ENCODE assay signal across 8 mouse cellular contexts in the genomic region with DNA sequence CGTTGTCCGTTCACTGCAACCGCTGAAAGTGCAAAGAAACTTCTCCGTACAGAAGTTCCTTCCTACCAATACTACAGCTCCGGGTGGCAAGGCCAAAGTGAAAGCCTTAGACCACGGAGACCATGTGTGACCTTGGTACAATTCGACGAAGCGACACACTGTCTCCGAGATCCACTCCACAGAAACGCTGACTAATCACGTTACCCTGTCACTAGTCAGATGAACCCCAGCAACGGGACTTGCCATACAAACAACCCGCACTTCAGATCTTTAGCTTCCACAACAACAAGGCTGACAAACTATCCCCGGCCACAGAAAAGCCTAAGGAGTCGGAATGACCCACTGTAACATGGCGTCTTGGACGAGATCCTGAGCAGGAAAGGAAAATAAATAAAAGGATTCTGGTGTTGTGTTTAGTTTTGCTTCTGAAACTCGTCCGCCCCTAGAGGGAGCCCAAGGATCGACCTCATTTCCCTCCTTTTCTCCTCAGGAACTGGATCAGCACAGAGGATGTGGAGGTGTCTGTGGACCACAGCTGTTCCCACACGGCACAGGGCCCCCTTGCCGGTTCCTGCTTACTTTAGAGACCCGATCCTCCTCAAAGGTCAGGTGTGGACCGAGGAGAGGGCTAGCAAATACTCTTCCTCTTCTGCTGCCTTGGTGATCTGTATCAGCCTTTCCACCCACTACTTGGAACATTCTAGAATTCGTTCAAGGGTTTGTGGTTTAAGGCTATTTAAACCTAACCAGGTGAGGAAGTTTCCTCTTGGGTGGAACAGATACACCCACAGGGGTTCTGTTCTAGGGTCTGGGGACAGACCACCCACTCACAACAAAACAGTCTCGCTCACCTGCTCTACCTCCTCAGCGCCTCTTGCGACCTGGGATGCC. TPM values are rescaled to one million over a fixed set of nuclear protein-coding genes. Genes with fewer than 3 reads are reported as not detected.
DNase-seq lines count a peak whose midpoint lies in the region; ATAC-seq and TF ChIP-seq lines count a peak whose summit lies in the region.

No protein-coding gene starts in this region.

- TF ChIP-seq CTCF in MEL (IDR thresholded peaks at IDR 0.05 in 2 of 3, conservative IDR thresholded peaks at IDR 0.05 in 1 of 3; ENCODE audit: control insufficient read depth in 1 of 3, insufficient read depth in 1 of 3, low read depth in 2 of 3, low read length in 3 of 3, poor library complexity in 1 of 3, severe bottlenecking in 1 of 3) = peak; percentile 44 to 60 (median 46)

- peak overlapping the region; percentile 60 to 64 for H3K4me3 ChIP-seq in MEL (ENCODE audit: control insufficient read depth in 1 of 2, insufficient read depth in 1 of 2, low read depth in 2 of 2, low read length in 2 of 2)
- peak overlapping the region; percentile 9; the same call in 1 of the 2 replicates for H3K4me3 ChIP-seq in heart, embryonic 13.5 days
- peak overlapping the region; percentile 41 for H3K4me3 ChIP-seq in liver, embryonic 15.5 days (replicated peaks)
- no peak overlapping the region for H3K4me3 ChIP-seq in neural tube, embryonic 15.5 days (replicated peaks)

- peaks cover 0 to 7% of the 10 kb centered on the region in 2 experiments; a peak in 2 of 4 replicates for H3K4me1 ChIP-seq in MEL (ENCODE audit: control insufficient read depth in 1 of 2, insufficient read depth in 2 of 2, low read length in 2 of 2)
- H3K4me1 ChIP-seq in heart, embryonic 13.5 days = peaks cover 21% of the 10 kb centered on the region
- H3K4me1 ChIP-seq in liver, embryonic 15.5 days (replicated peaks) = 0 out of 2 replicates have a peak, but pooled peaks cover 10% of the 10 kb centered on the region
- no peaks in the 10 kb centered on the region for H3K4me1 ChIP-seq in neural tube, embryonic 15.5 days

- peaks cover 0 to 9% of the 10 kb centered on the region in 2 experiments; a peak in 2 of 4 replicates for H3K36me3 ChIP-seq in MEL (ENCODE audit: control insufficient read depth in 1 of 2, insufficient read depth in 2 of 2, low read length in 2 of 2)
- peaks cover 47% of the 10 kb centered on the region for H3K36me3 ChIP-seq in heart, embryonic 13.5 days
- H3K36me3 ChIP-seq in liver, embryonic 15.5 days (replicated peaks) = no peaks in the 10 kb centered on the region
- H3K36me3 ChIP-seq in neural tube, embryonic 15.5 days = peaks cover 90% of the 10 kb centered on the region

- peak; percentile 48 for TF ChIP-seq RAD21 in MEL (IDR thresholded peaks at IDR 0.05; ENCODE audit: low read depth, low read length)

- TF ChIP-seq EP300 in MEL (IDR thresholded peaks at IDR 0.05; ENCODE audit: low read depth in 1 of 2, low read length in 2 of 2) = no peak

- H3K79me2 ChIP-seq in MEL (ENCODE audit: control insufficient read depth, insufficient read depth, low read length, poor library complexity) = no peaks in the 10 kb centered on the region

- ATAC-seq in heart, embryonic 13.5 days (ENCODE audit: extremely low read depth, insufficient number of reproducible peaks, low FRiP score, low TSS enrichment) = no peak
- peak; percentile 37 for ATAC-seq in liver, embryonic 15.5 days (ENCODE audit: insufficient read depth)
- no peak for ATAC-seq in neural tube, embryonic 15.5 days (ENCODE audit: low FRiP score)

- no peak overlapping the region for H3K27ac ChIP-seq in MEL (ENCODE audit: control insufficient read depth, low read depth, low read length)
- H3K27ac ChIP-seq in heart, embryonic 13.5 days (replicated peaks) = no peak overlapping the region
- no peak overlapping the region for H3K27ac ChIP-seq in liver, embryonic 15.5 days (replicated peaks)
- no peak overlapping the region for H3K27ac ChIP-seq in neural tube, embryonic 15.5 days (replicated peaks)

- peak overlapping the region; percentile 48 for H3K4me2 ChIP-seq in heart, embryonic 13.5 days
- H3K4me2 ChIP-seq in liver, embryonic 15.5 days = peak overlapping the region; percentile 59
- H3K4me2 ChIP-seq in neural tube, embryonic 15.5 days = peak overlapping the region; percentile 19; the same call in 1 of the 2 replicates

- WGBS in heart, embryonic 13.5 days = 58% methylated on average over 29 of the region's 29 CpGs
- WGBS in liver, embryonic 15.5 days (ENCODE audit: insufficient replicate concordance) = 40% methylated on average over 29 of the region's 29 CpGs
- 68% methylated on average over 29 of the region's 29 CpGs for WGBS in neural tube, embryonic 15.5 days

- H3K9me3 ChIP-seq in MEL (replicated peaks; ENCODE audit: insufficient read depth, low read length) = no peaks in the 10 kb centered on the region
- H3K9me3 ChIP-seq in heart, embryonic 13.5 days = no peaks in the 10 kb centered on the region
- H3K9me3 ChIP-seq in liver, embryonic 15.5 days (replicated peaks) = no peaks in the 10 kb centered on the region
- no peaks in the 10 kb centered on the region for H3K9me3 ChIP-seq in neural tube, embryonic 15.5 days (replicated peaks)

- TF ChIP-seq POLR2A in MEL (IDR thresholded peaks at IDR 0.05; ENCODE audit: control insufficient read depth in 1 of 2, insufficient read depth in 1 of 2, low read depth in 1 of 2, low read length in 2 of 2, poor library complexity in 1 of 2) = no peak

- H3K9ac ChIP-seq in MEL (ENCODE audit: control insufficient read depth, low read depth, low read length, poor library complexity, severe bottlenecking) = peak overlapping the region; percentile 73
- H3K9ac ChIP-seq in heart, embryonic 13.5 days = no peak overlapping the region
- H3K9ac ChIP-seq in liver, embryonic 15.5 days = peak overlapping the region; percentile 9; the same call in 1 of the 2 replicates
- no peak overlapping the region for H3K9ac ChIP-seq in neural tube, embryonic 15.5 days (replicated peaks)

- H3K27me3 ChIP-seq in MEL (ENCODE audit: control insufficient read depth in 1 of 2, insufficient read depth in 2 of 2, low read length in 2 of 2) = no peaks in the 10 kb centered on the region
- H3K27me3 ChIP-seq in heart, embryonic 13.5 days (replicated peaks) = no peaks in the 10 kb centered on the region
- H3K27me3 ChIP-seq in liver, embryonic 15.5 days = no peaks in the 10 kb centered on the region
- H3K27me3 ChIP-seq in neural tube, embryonic 15.5 days (replicated peaks) = no peaks in the 10 kb centered on the region

- peak; percentile 76 for DNase-seq in MEL (ENCODE audit: low read depth, low spot score)
- DNase-seq in c-Kit-negative CD71-positive TER-119-positive erythroid progenitor cells, embryonic 14.5 days (ENCODE audit: low read depth, low spot score) = peak; percentile 9
- DNase-seq in fibroblast of lung, adult 2 months (ENCODE audit: low read depth) = peak; percentile 48
- peak; percentile 87 for DNase-seq in kidney, postnatal 10 days
- peak; percentile 73 for DNase-seq in thymus, postnatal 14 days

TF ChIP-seq in MEL, 35 proteins besides CTCF, POLR2A, EP300 and RAD21:
- peak; percentile 25; the same call in 1 of the 2 replicates for TF ChIP-seq MAFK (IDR thresholded peaks at IDR 0.05; ENCODE audit: borderline replicate concordance, low read depth, low read length)
- 0 out of 2 replicates have a peak, but pooled peaks have one; percentile 38 for TF ChIP-seq ZC3H11A (IDR thresholded peaks at IDR 0.05; ENCODE audit: low read depth, low read length)
- no peak for TF ChIP-seq NELFE (IDR thresholded peaks at IDR 0.05; ENCODE audit: low read depth, low read length)
- peak; percentile 40; the same call in 1 of the 2 replicates for TF ChIP-seq SMC3 (IDR thresholded peaks at IDR 0.05; ENCODE audit: low read depth, low read length)

RNA-seq across cellular contexts. Expression of a gene that starts 14.7 kb away (rescaled TPM):
- total RNA-seq in MEL (2012; rRNA removed) = 0.29 and 0.35 TPM in 2 replicates
- 1 to 10 TPM in 1 of 2 experiments, not detected in 1; 1.8 TPM for polyA plus RNA-seq in MEL (2012; ENCODE audit: insufficient read depth in 1 of 2, insufficient read length in 2 of 2, low read depth in 1 of 2, low replicate concordance in 2 of 2, missing spikeins in 1 of 2)
- 6.9 and 8.0 TPM in 2 replicates for polyA plus RNA-seq in heart, embryonic 13.5 days (2015; fragmentation: Nextera tagmentation; extraction: Ambion mirVana)
- 1.6 and 1.9 TPM in 2 replicates for polyA plus RNA-seq in liver, embryonic 15.5 days (2015; fragmentation: Nextera tagmentation; extraction: Ambion mirVana)
- polyA plus RNA-seq in neural tube, embryonic 15.5 days (2015; fragmentation: Nextera tagmentation; extraction: Ambion mirVana) = 86.1 and 100 TPM in 2 replicates

RNA-seq across cellular contexts. Expression of a gene that starts 27.2 kb away (rescaled TPM):
- total RNA-seq in MEL (2012; rRNA removed) = 14.3 and 18.5 TPM in 2 replicates
- polyA plus RNA-seq in MEL (2012; ENCODE audit: insufficient read depth in 1 of 2, insufficient read length in 2 of 2, low read depth in 1 of 2, low replicate concordance in 2 of 2, missing spikeins in 1 of 2) = 10 to 100 TPM in 1 of 2 experiments, not detected in 1; 12.7 TPM
- 23.1 and 26.0 TPM in 2 replicates for polyA plus RNA-seq in heart, embryonic 13.5 days (2015; fragmentation: Nextera tagmentation; extraction: Ambion mirVana)
- 29.7 and 32.4 TPM in 2 replicates for polyA plus RNA-seq in liver, embryonic 15.5 days (2015; fragmentation: Nextera tagmentation; extraction: Ambion mirVana)
- polyA plus RNA-seq in neural tube, embryonic 15.5 days (2015; fragmentation: Nextera tagmentation; extraction: Ambion mirVana) = 22.6 and 26.8 TPM in 2 replicates

Comparison
In these comparisons a context has a peak if more than half of its experiments do, and no peak if none do; other contexts are left out.
1. DNase-seq: peak in every context shown above with its lines; median percentile 87 in kidney, postnatal 10 days; 76 in MEL; 73 in thymus, postnatal 14 days; 48 in fibroblast of lung, adult 2 months; 9 in c-Kit-negative CD71-positive TER-119-positive erythroid progenitor cells, embryonic 14.5 days.
2. H3K9ac ChIP-seq: peak in MEL (single experiment) and liver, embryonic 15.5 days (single experiment); none in heart, embryonic 13.5 days (single experiment) and neural tube, embryonic 15.5 days (single experiment).
3. Peak in every context shown above with its lines, with median percentiles within 50 percentile points of each other: H3K4me2 ChIP-seq.